Mouse (Mus musculus): ENCODE results near the gene Cnih3.

The Cnih3 gene

DNA sequence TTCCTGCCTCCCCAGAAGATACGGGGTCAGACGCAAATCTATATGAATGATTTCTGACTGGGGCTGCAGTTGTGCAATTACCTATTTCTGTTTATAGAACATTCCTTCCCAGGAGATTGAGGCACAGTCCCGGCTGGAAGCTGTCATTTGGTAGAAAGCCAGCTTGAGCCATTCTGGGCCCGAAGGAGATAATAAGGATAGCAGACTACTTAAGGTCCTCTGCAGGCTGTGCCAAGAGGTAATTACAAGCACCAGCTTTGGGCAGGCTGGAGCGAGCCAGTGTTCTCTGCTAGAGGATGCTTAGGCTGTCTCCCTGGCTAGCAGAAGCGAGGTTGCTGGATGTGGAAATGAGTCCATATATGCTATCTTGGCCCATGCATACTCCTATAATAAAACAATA is 70.4 kb downstream of the Cnih3 start:
- ChIA-PET CTCF (no interaction called here), POLR2A (no interaction called here)

DNA sequence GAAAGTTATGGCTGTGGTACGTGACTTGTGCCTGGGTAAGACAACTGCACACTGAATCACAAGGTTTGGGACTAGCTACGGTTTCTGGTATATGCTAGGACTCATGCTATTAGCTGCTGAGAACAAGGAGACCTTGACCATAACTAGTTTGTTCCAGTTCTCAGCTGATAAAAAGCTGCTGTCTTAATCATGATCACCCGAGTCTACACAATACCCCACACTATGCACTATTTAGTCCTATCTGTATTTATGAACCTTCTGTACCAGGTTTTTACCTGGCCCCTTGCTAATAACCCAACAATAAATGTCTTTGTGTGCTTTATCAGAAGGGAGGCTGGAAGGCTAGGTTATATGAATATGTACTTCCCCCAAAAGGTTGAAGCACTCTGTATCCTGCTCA is 72.5 kb downstream of the Cnih3 start:
- ChIA-PET POLR2A (no interaction called here), CTCF (no interaction called here)

DNA sequence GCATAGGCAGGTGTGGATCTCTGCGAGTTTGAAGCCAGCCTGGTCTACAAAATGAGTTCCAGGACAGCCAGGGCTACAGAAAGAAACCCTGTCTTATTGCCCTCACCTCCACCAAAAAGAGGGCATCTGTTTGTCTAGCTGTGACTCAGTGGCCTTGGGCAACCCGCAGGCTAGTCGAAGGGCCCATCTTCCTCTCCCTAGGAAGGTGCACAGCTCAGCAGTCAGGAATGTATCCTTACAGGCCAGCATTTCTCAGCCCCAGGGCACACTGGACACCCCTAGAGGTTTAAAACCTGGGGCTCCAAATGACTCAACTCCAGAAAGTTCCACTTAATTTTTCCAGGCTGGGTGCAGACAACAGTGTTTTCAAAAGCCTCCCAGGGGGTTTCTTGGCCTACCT is 73.0 kb downstream of the Cnih3 start:
- CTCF ChIA-PET: no interaction called here
- POLR2A ChIA-PET: no interaction called here

DNA sequence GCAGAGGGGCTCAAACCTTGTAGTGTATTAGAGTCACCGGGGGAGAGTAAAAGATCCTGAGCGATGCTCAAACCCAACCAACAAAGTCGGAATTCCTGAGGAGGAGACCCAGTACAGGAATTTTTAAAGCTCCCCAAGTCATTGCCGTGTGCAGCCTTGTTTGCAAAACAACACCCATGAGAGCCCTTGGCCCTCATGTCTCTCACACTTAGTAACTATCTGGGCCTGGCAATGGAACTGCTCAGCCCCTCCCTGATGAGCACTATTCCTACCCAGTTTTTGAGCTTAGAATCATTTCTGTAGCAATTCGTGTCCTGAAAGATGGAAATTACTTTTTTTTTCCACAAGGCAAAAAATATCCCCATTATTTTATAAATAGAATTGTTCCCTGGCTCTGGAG is 74.0 kb downstream of the Cnih3 start:
- ChIA-PET CTCF (no interaction called here), POLR2A (no interaction called here)

DNA sequence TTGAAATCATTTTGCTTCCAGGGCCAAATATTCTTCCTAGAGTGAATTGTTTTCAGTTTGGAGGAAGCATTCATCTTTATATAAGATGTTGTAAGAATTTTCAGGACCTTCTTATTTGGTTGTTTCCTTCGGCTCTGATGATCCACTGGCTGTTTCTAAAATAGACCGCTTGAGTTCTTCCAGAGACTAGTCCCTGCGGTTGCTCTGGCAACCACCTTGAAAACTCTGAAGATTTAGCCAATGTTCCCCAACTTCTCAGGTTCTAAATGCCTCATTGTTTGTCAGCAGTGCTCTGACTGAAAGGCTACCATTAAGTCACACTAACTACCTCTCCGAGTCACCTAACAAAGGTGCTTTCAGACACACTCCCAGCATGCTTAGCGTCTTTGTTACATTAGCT is 80.8 kb downstream of the Cnih3 start:
- CTCF ChIA-PET: no interaction called here
- POLR2A ChIA-PET: no interaction called here

DNA sequence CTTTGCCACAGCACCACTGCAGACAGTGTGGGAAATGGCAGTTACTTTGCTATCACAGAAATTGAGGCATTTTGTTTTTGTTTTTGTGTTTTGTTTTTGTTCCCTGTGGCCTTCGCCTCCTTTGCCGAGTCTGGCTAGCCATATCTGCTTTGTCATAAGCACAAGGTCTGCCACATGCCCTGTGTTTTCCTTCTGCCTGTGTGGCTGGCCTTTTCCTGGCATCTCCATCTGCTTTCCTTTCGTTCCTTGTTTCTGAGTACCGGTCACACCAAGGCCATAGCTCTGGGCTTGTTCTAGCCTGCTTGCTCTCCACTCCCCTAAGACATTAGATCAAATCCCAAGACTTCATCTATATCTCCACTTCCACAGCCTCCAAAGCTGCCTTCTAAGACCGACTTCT is 83.0 kb downstream of the Cnih3 start:
- POLR2A ChIA-PET: interaction anchor here in 1 of 4 experiments (0.7 kb wide), 1 partner anchor 155 kb away, joined by 11 read pairs; no protein-coding TSS in a partner anchor
- CTCF ChIA-PET: no interaction called here

DNA sequence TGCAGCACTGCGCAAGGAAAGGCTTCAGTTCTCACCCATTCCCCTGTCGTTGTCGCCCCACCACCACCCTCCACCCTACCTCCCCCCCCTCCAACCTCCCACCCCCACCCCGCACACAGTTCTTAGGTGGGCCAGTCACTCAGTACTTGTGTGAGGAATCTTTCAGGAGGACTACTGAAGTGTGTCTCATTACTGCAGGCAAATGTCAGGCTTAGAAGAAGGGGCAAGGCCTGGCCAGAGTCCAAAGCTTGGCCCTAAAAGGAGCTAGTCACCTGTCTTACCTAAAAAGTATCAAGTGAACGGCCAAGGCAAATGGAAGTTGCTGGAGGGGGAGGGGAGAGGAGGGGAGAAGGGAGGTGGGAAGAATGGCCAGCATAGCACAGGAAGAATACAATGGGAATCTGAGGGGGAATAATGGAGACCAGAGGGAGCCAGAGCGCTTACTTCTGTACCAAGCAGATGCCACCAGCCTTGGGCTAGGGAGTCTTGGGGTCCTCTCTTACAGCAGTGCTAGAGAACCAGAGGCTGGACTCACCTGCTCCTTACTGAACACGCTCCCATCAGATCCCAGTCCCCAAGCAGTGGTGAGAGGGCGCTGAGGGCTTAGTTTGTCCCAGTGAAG is 88.7 kb downstream of the Cnih3 start:
- POLR2A ChIA-PET: no interaction called here
- CTCF ChIA-PET: no interaction called here

DNA sequence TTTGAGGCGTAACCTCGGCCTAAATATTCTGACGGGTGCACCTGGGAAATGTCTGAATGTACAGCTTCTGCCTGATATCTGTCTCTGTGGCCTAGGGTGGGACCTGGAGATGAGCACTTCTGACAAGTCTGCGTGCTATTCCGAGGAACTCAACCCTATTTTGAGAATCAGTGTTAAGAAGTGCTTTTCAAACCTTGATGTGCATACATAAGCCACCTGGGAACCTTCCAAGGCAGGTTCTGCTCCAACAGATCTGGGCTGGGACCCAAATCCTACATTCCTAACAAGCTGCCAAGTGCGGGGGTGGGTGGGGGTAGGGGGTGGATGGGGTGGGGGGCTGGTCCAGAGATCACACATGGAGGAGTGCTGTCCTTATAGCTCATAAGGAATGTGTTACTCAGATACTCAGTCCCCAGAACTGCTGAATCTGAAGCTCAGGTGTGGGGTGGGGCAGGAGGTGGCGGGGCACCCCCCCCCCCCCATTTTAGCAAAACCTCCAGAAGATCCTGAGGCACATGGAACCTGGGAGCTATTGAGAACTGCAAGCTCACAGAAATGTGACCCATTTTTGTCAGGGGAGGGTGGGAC is 89.3 kb downstream of the Cnih3 start:
- CTCF ChIA-PET: interaction anchor here in 1 of 4 experiments (0.6 kb wide), 1 partner anchor 1044 kb away, joined by 4 read pairs; no protein-coding TSS in a partner anchor
- POLR2A ChIA-PET: no interaction called here

DNA sequence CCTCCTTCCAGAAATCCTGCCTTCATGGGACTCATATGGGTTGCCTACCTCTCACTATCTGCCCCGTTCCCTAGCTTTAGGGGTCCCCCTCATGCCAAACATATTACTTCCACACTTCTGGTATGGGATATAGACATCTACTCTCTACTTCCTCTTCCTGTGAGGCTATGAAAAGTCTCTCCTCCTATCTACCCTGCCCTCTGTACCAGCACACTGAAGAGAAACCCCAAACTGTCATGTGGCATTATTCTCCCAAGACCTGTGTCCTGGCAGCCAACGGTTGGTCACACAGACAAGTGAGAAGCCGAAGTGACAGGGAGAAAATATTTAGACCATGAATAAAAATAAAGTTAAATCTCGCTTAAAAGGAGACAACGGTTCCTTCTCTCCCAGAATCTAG is 92.6 kb downstream of the Cnih3 start:
- ChIA-PET CTCF (interaction anchor here in 2 of 4 experiments (0.6 to 0.7 kb wide), 2 partner anchors 88 to 101 kb away, joined by 3 read pairs; no protein-coding TSS in a partner anchor), POLR2A (no interaction called here)

DNA sequence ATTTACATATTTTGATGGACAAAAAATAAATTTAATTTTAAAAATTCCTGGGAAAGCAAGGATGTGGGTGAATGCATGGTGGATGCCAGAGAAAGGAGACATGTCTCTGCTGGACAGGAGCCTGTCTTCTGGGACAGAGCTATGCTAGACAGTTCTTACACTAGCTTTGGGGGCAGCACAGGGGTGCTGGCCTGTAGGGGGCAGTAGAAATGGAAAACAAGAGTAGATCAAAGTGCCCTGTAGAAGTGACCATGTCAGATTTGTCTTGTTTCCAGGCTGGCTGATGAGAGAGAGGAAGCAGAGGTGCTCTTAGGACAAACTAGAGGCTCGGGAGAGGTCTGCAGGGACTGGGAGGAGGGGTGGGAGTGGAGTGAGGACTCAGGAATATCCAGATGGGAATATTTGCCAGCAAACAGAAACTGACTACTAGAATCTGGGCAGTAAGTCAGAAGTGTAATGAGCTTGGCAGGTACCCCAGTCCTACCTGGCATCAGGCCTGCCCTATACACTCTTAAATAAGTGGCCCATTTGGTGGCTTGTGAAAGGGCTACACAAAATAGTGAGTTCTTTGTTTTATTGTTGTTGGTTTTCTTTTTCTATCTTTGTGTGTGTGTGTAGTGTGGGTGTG is 93.3 kb downstream of the Cnih3 start:
- CTCF ChIA-PET: interaction anchor here in 3 of 4 experiments (0.5 to 0.7 kb wide), 3 partner anchors 15 to 101 kb away, joined by 3 read pairs; no protein-coding TSS in a partner anchor
- POLR2A ChIA-PET: no interaction called here

DNA sequence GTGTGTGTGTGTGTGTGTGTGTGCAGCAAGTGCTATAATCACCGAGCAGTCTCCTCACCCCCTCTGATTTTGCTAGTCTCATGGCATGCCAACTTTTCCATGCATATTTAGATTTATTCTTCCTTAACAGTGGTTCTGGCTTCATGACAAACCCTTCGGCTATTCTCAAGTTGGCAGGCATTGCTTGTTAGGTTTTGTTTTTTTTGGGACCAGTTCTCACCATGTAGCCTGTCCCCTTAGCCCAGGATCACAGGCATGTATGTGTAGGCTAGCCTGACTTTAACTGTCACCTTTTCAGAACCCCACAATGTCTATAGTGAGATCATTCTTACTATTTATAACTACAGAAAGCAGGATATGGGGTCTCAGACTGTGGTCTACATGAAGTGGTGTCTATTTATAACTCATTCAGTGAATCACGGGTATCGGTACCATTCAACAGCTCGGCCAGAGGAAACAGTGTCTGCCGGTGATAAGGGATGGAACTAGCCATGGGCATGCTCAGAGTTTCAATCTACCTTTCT is 94.2 kb downstream of the Cnih3 start:
- ChIA-PET POLR2A (no interaction called here), CTCF (no interaction called here)

DNA sequence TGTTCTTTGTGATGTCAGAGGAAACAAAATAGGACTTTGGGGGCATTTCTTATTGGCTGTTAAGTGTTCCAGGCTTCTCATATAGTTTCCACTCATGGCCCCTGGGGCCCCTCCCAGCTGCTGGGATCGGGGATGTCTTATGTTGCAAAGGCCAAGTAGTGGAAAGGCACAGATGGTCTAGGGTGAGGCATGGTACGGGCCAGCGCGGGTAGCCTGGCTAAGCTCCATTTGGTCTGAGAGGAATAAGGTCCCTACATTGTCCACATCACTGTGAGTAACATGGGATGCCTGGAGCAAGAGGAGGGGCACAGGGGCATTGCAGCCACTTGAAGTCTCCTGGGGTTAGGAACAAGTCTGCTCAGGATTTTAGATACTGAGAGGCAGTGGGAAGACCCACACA is 95.1 kb downstream of the Cnih3 start:
- ChIA-PET CTCF (interaction anchor here in 2 of 4 experiments (0.5 to 1.3 kb wide), 2 partner anchors 68 to 584 kb away, joined by 3 to 5 read pairs; no protein-coding TSS in a partner anchor), POLR2A (no interaction called here)

DNA sequence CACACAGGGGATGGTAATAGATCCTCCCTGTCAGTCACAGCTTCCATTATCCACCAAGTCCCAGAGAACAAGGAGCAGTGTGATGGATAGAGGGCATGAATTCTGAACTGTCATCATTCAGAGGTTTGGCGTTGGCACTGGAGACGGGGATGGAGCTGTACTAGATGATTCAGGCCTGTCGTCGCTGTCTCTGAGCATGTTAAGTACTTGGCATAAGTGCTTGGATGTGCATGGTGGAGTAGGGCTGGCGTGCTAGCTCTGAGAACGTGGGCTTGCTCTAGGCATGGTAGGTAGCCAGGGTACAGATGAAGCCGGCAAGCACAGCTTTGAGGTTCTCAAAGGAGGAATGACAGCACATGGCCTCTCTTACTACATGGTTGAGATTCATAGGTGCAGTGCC is 95.6 kb downstream of the Cnih3 start:
- ChIA-PET CTCF (interaction anchor here in 2 of 4 experiments (0.5 to 1.3 kb wide), 2 partner anchors 68 to 585 kb away, joined by 3 to 5 read pairs; no protein-coding TSS in a partner anchor), POLR2A (no interaction called here)

DNA sequence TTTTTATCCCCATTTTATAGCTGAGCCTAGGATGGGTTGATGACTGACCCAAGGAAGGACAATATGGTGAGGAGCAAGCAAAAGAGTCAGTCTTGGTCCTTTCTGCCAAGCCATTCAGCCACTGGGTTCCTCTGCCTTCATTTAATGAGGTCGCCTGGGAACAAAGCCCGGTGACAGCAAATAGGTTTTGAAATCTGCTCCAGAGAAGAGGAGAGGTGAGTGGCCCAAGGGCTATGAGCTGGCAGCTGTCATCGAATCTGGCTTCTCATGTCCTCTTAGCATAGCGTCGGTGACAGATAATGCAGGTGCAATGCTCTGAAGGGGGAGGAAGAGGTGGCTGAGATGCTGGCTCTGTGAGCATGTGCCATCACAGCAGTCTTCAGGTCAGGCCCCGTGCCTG is 100.7 kb downstream of the Cnih3 start:
- CTCF ChIA-PET: interaction anchor here in 1 of 4 experiments (0.6 kb wide), 1 partner anchor 34 kb away, joined by 12 read pairs; no protein-coding TSS in a partner anchor
- POLR2A ChIA-PET: no interaction called here

DNA sequence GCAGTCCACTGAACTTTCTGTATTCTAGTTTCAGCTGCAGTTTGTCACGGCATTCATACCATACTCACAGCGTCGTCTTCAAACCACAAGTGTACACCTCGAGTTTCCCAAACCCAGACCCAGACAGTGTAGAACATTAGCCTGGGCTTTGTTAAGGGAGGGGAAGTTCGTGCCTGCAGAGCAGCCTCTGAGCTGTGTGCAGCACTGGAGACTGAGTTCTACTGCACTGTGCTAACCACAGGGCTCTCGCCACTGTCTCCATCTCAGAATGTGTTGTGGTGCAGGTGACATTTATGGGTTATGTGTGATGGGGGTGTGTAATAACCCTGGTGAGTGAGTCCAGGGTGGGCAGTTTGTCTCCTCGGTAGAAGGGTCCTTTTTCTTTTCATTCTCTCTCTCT is 104.5 kb downstream of the Cnih3 start:
- CTCF ChIA-PET: no interaction called here
- POLR2A ChIA-PET: no interaction called here

DNA sequence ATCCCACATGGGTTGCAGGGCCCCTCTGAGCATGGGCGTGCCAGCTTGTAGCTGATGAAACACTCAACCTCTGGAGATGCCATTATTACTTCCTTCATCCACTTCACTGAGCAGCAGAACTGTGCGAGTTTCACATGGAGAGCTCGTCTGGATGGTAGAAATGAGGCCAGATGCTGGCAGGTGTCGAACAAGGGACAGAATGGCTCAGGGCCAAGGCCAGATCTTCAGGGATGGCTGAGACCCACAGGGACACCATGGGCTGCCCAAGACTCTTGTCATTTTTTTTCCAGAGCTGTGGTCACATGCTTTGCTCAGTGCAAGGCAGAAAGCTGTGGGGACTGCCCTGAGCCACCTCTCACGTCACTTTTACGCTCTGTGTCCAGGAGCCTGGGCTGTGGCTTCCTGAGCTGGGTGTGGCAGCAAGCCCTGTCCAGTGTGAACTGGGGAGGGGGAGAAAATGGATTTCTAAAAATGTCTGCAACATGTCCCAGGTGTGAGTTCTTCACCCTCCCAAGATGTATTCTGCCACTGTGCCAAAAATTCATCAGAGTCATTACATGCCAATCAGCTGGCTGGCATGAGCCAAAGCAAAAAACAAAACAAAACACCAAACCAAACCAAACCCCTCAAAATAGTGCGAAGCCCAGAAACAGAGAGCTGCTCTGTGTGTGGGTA is 107.1 kb downstream of the Cnih3 start:
- ChIA-PET CTCF (no interaction called here), POLR2A (no interaction called here)

DNA sequence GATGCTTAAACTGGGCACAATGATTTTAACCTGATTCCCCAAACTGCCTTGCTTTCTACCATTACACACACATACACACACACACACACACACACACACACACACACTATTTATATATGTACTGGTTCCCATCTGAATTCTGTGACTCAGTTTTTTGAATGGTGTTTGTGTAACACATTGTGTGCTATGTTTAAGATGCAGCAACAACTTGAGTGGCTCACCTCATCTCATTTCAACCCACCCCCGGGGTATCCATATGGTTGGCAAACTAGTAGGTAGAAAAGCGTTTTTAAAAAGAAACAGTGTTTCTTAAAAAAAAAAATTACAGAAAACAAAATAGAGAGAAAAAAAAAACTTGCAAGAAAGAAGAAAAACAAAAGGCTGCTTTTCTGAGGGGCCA is 107.9 kb downstream of the Cnih3 start:
- ChIA-PET POLR2A (no interaction called here), CTCF (interaction anchor here in 1 of 4 experiments (0.7 kb wide), 1 partner anchor 14 kb away, joined by 3 read pairs; no protein-coding TSS in a partner anchor)

DNA sequence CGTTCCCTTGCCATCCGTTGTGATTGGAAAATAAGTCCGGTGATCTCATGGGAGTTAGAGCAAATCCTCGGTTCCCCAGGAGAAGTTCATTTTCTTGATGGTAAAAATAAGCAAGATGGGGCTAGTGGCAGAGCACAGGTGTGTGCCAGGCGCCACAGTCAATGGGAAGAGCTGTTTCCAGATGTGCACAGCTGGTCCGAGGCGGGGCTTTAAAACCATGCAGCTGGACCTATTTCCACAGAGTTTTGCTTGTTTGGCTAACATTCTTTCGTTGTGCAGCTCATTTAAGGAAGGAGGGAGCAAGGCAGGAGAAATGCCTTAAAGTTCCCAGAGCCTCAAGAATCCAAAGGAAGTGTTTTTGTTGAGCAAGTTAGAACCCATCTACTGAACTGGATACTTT is 109.1 kb downstream of the Cnih3 start:
- POLR2A ChIA-PET: no interaction called here

DNA sequence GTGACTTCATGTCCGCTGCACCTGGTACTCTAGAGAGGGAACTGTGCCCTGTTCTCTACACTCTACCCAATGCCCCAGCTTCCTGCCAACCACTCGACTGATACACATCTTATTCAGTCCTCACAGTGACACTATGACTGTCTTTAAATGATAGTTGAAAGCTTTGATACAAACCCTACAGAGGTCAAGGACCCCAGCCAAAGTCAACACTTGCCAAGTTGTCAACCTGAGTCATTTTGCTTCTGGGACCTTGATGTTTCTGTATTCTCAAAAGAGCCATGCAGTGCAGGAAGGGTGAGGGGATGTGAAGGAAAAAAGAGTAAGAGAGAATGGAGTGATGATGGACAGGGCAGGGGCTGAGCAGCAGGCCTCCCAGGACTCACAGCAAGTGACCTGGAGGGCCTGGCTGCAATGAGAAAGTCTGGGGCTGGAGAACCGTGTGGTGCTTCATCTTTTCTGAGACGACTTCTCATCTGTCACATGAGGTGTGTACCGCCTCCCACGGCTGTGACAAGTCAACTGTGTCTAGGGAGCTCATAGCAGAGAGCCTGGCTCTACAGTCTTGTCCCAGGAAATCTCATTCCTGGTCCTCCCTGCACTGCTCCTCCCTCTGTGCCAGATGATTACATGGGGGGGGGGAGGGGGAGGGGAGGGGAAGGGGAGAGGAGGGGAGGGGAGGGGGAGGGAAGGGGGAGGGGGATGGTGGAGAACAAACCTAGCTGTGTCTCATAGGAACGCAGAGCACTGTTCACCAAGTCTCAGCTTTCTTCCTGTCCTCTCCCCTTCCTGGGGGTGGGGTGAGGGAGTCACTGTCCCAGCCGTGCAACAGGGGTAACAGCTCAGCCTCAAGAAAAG is 109.8 kb downstream of the Cnih3 start:
- CTCF ChIA-PET: interaction anchor here in 1 of 4 experiments (0.7 kb wide), 1 partner anchor 618 kb away, joined by 6 read pairs; no protein-coding TSS in a partner anchor
- POLR2A ChIA-PET: no interaction called here

More for the DNA sequence above, 109.1 kb downstream of the Cnih3 start:
- CTCF ChIA-PET: no interaction called here

DNA sequence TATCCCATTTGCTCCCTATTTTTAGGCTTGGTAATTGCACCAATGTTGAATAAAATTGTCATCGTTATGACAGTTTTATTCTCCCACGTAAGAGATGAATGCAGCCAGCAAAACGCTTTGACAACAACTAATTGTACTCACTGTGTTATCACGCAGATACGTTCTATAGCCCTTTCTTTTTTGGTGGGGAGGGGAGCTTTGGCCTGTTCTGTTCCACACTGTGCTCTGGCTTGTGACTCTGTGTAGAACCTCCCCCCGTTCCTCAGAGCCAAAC is 110.4 kb downstream of the Cnih3 start:
- CTCF ChIA-PET: no interaction called here

More for the DNA sequence above, 110.4 kb downstream of the Cnih3 start:
- POLR2A ChIA-PET: no interaction called here
